Mouse (Mus musculus) erythroblast, embryonic 14.5 days (primary cell): Measurements from ENCODE around the gene St6galnac3. TPM values are rescaled to one million over a fixed set of nuclear protein-coding genes. Genes with fewer than 3 reads are reported as not detected.

Source experiments
- H3K27me3 ChIP-seq: 2 replicates; pipeline ENCODE4 v1.6.1; 2012; ENCODE audit warnings: inconsistent platforms; ENCODE audit not compliant: control insufficient read depth
- H3K36me3 ChIP-seq: 2 replicates; pipeline ENCODE4 v1.6.1; 2012; ENCODE audit warnings: mild to moderate bottlenecking, inconsistent platforms; ENCODE audit not compliant: control insufficient read depth
- H3K4me1 ChIP-seq: 2 replicates; pipeline ENCODE4 v1.6.1; 2012; ENCODE audit warnings: inconsistent platforms; ENCODE audit not compliant: control insufficient read depth
- H3K4me3 ChIP-seq: replicated peaks from 2 replicates; pipeline ENCODE3; 2012; ENCODE audit warnings: moderate library complexity, mild to moderate bottlenecking, inconsistent platforms
- H3K9me3 ChIP-seq: 2 replicates; pipeline ENCODE4 v1.6.1; 2012; ENCODE audit warnings: low read length, inconsistent platforms, mixed read lengths; ENCODE audit not compliant: control insufficient read depth
- GATA1 ChIP-seq: IDR thresholded peaks from 2 replicates; pipeline ENCODE4 v1.6.1; 2012; ENCODE audit warnings: low read length, inconsistent platforms, mixed read lengths
- TAL1 ChIP-seq: IDR thresholded peaks from 3 replicates; pipeline ENCODE4 v1.6.1; 2012; ENCODE audit warnings: low read length, inconsistent platforms, mixed read lengths
- polyA plus RNA-seq: library from polyadenylated mRNA; stranded (reverse); fragments of >175 nt; gene quantifications from 2 replicates; pipeline ENCODE4 v1.2.3, GENCODE M21; 2012

St6galnac3 gene
- polyA plus RNA-seq, 1 experiment, result 0.17 TPM

DNA sequence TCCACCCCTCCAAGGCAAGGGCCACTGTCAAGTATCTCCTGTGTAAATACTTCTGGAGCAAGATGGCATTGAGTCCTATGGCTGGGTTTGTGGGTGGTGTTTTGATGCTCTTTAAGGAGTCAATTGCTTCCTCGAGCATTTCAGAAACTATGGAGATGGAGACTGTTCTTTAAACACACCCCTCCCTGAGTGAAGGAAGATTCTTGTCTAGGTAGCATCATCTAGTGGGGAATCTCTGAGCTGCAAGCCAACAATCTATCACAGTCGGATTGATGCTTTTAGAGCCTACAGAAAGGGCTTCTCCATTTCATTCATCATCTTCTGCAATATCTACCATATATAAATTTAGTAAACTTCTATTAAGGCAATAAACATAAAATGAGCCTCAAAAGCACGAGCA, 157.1 kb downstream of the St6galnac3 start:
- no peaks in the 10 kb centered on the region for H3K9me3 ChIP-seq
- no peak overlapping the region for H3K4me3 ChIP-seq
- H3K36me3 ChIP-seq, result no peaks in the 10 kb centered on the region
- no peaks in the 10 kb centered on the region for H3K4me1 ChIP-seq
- no peaks in the 10 kb centered on the region for H3K27me3 ChIP-seq
- TF ChIP-seq GATA1 (no peak), TAL1 (no peak)

DNA sequence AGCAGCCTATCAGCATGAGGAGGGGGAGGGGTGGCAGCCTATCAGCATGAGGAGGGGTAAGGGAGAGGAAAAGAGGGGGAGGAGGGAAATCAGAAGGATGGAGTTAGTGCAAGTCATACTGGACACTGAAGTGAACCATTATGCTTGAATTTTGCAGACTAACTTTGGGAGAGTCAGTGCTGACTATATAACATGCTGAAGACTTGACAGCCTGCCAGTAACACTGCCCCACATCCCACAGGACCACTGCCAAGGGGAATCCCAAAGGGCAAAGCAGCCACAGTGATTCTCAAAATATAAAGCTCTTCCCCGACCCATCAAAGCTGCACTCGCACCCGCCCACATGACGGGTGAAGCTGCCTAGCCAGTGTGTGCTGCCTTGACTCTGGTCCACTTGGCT, 157.5 kb downstream of the St6galnac3 start:
- Histone ChIP-seq H3K27me3 (no peaks in the 10 kb centered on the region), H3K4me3 (no peak overlapping the region), H3K9me3 (no peaks in the 10 kb centered on the region), H3K4me1 (no peaks in the 10 kb centered on the region), H3K36me3 (no peaks in the 10 kb centered on the region)
- TF ChIP-seq GATA1 (no peak), TAL1 (no peak)

DNA sequence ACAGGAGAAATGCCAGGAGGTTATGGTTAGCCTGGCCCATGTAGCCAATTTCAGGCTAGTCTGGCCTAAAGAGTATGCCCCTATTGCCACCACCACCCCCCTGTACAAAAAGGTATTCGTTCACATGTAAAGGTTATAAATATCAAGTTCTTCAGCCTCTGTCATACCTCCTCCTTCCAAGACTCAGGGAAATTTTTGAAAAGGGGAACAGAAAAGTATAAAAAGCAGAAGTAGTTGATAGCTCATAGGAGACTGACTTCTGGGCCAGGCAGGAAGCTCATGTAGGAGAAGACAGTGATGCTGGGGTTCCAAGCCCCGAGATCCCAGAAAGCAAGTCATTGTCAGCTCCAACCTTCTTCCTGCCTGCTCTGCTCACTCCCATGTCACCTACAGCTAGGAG, 158.9 kb downstream of the St6galnac3 start:
- H3K27me3 ChIP-seq, result no peaks in the 10 kb centered on the region
- no peaks in the 10 kb centered on the region for H3K4me1 ChIP-seq
- no peaks in the 10 kb centered on the region for H3K36me3 ChIP-seq
- no peak overlapping the region for H3K4me3 ChIP-seq
- TF ChIP-seq TAL1 (no peak), GATA1 (no peak)
- no peaks in the 10 kb centered on the region for H3K9me3 ChIP-seq

DNA sequence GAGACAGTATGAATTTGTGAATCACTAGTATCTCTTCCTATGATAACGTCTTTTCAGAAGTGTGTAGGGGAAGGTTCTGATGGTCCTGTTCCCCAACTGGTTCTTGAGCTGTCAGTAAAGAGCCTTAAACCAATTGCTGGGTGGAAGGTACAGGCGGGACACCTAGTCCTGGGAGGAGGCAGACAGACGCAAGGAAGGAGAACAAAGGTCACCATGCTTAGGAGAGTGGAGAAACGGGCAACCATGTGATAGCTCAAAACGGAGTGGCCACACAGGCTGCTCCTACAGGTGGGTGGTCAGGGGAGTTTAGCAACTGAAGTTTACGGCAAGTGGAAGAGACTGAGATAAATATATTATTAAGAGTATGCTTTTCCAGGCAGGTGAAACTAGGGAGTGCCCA, 164.1 kb downstream of the St6galnac3 start:
- Histone ChIP-seq H3K27me3 (no peaks in the 10 kb centered on the region), H3K9me3 (no peaks in the 10 kb centered on the region), H3K4me1 (no peaks in the 10 kb centered on the region), H3K36me3 (no peaks in the 10 kb centered on the region), H3K4me3 (no peak overlapping the region)
- no peak for TF ChIP-seq TAL1
- TF ChIP-seq GATA1, result no peak

DNA sequence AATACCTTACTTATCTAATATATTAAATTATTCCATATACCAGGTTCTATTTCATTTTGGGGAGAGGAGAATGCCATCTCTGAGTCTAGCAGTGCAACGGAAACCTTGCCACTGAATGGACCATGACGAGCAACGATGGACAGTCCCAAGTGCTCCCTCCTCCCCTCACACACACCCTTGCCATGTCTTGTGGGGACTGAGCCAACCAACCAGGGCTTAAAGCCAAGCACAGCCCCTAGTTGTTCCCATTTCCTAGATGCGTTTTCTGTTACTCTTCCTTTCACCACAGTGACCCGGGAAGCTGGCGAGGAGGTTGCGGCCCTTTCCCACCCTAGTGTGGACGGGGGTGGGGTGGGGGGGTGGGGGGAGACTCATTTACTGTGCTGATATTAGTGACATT, 165.4 kb downstream of the St6galnac3 start:
- no peak overlapping the region for H3K4me3 ChIP-seq
- H3K9me3 ChIP-seq, result no peaks in the 10 kb centered on the region
- TF ChIP-seq TAL1 (no peak), GATA1 (no peak)
- H3K27me3 ChIP-seq, result no peaks in the 10 kb centered on the region
- H3K4me1 ChIP-seq, result no peaks in the 10 kb centered on the region
- no peaks in the 10 kb centered on the region for H3K36me3 ChIP-seq

DNA sequence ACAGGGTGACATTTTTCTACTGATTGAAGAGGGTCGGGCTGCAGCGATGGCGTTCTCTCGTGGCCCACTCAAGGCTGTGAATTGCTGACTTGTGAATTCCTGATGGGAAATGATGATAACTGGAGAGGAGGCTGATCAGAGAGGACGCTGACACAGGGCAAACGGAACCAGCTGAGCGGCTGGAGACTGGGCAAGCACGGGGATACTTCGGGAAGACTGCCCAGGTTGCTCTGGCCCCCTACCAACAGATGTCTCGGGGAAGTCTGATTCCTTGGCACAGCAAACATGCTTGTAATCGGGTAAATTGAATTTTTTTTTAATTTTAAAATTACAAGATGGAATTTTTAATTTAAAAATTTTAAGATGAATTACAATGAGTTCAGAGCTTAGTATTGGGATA, 168.4 kb downstream of the St6galnac3 start:
- Histone ChIP-seq H3K4me3 (no peak overlapping the region), H3K9me3 (no peaks in the 10 kb centered on the region), H3K27me3 (no peaks in the 10 kb centered on the region), H3K36me3 (no peaks in the 10 kb centered on the region), H3K4me1 (peaks cover 6% of the 10 kb centered on the region; the same call in 1 of the 2 replicates)
- TF ChIP-seq TAL1, result no peak
- TF ChIP-seq GATA1, result no peak

DNA sequence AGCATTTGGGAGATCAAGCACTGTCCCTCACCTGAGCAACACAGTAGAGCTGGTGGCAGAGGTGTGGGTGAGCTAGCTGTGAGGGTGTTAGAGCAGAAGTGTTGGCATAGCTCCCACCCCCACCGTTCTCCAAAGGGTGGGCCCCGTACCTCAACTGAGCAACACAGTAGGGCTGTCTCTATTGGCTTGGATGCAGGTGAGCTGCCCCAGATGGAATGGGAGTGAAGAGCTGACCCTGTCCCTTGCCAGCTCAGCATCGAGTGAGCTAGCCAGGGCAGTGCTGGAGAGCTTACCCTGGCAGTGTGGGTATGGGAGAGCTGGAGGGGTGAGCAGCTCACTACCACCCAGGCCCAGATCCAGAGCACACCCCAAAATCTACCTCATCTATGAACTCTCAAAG, 171.3 kb downstream of the St6galnac3 start:
- Histone ChIP-seq H3K9me3 (no peaks in the 10 kb centered on the region), H3K4me1 (peaks cover 6% of the 10 kb centered on the region), H3K4me3 (no peak overlapping the region), H3K27me3 (no peaks in the 10 kb centered on the region), H3K36me3 (no peaks in the 10 kb centered on the region)
- TF ChIP-seq TAL1 (no peak), GATA1 (no peak)

DNA sequence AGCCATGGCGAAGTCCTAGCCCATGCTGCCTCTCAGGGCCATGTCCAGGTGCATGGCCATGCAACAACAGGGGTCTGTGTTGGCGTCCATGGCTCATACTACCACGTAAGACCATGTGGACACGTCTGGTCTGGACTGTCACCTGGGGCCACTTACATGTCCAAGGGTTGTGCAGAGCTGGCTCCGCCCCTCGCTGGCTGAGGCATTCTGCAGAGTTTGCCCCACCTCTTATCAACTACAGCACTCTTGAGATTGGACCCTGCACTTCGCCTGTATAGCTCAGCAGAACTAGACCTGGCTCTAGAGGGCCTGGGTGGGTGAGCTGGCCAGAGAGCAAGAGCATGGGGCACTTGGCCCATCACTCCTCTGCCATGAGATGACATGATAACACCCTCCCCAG, 171.7 kb downstream of the St6galnac3 start:
- TF ChIP-seq GATA1, result no peak
- no peak for TF ChIP-seq TAL1
- H3K36me3 ChIP-seq, result no peaks in the 10 kb centered on the region
- peaks cover 6% of the 10 kb centered on the region for H3K4me1 ChIP-seq
- H3K9me3 ChIP-seq, result no peaks in the 10 kb centered on the region
- H3K27me3 ChIP-seq, result no peaks in the 10 kb centered on the region
- no peak overlapping the region for H3K4me3 ChIP-seq

DNA sequence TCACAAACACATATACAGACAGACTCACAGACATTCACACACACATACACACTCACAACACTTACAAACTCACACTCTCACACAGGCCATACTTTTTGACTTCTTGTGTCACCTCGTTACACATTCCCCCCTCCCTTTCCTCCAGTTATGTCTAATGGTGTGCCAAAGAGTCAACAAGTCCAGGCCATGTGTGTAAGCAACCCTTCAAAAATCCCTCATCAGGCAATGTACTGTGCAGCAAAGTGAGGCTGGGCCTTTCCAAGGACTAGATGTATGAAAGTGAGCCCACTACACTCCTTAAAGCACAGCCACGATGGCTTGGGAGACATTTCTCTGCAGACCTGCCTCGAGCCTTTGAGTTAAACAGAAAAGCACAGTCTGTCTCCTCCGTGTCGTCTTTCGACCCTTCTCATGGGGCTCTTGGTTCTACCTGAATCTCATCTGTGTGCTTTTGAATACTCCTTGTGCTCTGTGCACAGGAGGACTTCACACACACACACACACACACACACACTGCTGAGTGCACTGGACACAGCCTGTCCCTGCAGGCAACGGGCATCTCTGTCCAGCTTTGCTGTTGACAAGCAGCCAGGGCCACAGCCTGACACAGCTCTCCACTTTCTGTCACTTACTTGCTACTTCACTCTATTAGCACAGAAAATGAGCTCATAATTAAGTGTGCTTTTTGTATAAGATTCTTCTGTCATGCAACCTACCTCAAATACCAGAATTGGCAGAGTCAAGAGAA, 177.9 kb downstream of the St6galnac3 start:
- Histone ChIP-seq H3K4me3 (no peak overlapping the region), H3K9me3 (peaks cover 3% of the 10 kb centered on the region; the same call in 1 of the 2 replicates), H3K27me3 (no peaks in the 10 kb centered on the region), H3K36me3 (no peaks in the 10 kb centered on the region), H3K4me1 (no peaks in the 10 kb centered on the region; the same call in 1 of the 2 replicates)
- TF ChIP-seq TAL1 (no peak), GATA1 (no peak)

DNA sequence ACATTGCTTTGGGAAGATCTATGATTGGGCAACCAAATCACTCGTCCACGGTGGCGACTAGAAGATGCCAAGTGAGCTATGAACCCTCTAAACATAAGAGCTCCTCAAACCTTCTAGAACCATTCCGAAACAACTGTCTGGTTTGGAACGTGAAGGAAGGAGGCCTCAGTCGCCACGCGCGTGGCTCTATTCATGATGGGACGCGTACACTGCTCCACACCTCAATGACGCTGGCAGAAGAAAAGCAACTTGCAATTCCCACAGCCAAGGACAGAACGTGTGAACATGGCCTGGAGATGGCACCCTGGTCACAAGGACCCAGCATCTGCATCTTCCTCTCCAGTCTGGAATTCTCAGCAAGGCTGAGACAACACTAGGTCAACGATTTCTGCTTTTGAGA, 185.1 kb downstream of the St6galnac3 start:
- H3K4me1 ChIP-seq, result no peaks in the 10 kb centered on the region
- H3K9me3 ChIP-seq, result peaks cover 3% of the 10 kb centered on the region; the same call in 1 of the 2 replicates
- TF ChIP-seq TAL1 (no peak), GATA1 (no peak)
- H3K36me3 ChIP-seq, result no peaks in the 10 kb centered on the region
- H3K4me3 ChIP-seq, result no peak overlapping the region
- no peaks in the 10 kb centered on the region for H3K27me3 ChIP-seq
